Mouse (Mus musculus) testis, adult 10 weeks (tissue): ENCODE results near the gene Aire. TPM values are rescaled to one million over a fixed set of nuclear protein-coding genes. Genes with fewer than 3 reads are reported as not detected.

Experiments used
- polyA plus RNA-seq: library from polyadenylated mRNA; stranded (reverse); fragments of 350-450 nt; fragmentation: Illumina TruSeq; extraction: RNeasy Lipid Tissue Mini Kit (QIAGEN cat#74804); gene quantifications from one replicate; pipeline ENCODE4 v1.2.3, GENCODE M21; 2014; ENCODE audit warnings: low read depth, low replicate concordance

Aire gene
- 0.17 TPM for polyA plus RNA-seq

DNA sequence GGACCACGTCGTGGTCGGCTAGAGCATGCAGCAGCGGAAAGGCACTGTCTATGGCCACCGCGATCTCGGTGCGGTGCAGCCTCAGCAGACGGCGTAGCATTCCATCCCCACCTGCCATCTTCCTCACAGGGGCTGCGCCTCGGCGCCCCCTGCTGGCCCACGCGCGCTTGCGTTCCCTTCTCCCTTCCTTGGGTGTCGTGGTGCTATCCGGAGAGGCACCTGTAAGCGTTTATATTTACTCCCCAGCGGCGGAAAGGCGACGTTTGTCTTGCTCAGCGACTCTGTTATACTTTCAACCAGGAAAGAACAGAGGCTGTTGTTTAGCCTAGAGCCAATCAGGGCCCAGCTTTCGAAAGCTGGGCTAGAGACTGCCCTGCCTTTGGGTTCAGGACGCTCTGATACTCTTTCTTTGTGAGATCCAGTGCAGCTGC lies at the start of gene Aire:
Gene Aire (minus strand): TSS at position 205 of the 431 bp plus-strand sequence.

DNA sequence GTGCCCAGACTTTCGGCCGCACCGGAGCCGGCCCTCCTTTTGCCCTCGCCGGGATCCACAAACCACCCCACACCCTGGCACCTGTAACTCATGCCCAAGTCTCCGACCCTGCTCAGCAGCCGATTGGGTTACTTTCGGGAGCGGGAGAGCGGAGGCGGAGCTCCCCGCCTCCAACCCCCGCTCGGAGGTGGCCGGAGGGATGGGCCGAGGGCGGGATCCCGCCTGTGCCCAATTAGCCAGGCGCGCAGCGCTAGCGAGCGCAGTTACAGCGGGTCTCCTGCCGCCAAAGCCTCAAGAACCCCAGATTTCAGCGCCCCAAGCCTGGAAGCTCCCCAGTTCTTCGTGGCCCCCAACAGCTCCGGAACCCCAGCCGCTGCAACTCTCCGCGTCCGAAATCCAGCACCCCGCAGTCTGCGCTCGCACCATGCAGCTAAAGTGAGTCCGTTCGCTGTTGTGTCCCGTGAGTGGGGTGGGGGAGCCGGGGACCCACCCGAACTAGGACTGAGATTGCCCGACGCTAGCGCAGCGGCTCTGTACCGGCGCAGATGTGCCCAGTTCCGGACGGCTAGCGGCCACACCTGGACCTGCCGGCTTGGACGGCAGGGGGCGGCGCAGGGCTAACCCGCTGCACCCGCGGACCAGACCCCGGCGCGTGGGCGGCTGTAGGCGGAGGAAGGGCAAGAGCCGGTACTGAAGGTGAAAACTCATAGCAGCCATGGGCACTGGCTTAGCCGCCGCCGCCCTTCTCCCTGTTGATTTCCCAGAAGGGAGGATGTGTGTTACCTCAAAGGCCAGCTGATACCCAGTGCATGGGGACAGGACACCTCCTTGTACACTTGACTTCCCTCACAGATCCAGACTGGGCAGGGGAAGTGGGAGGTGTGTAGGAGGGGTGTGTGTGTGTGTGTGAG lies 25.9 kb upstream of the Aire start, which contains the start of gene Icosl:
Gene Icosl (plus strand): TSS at position 202 of the 911 bp plus-strand sequence.

DNA sequence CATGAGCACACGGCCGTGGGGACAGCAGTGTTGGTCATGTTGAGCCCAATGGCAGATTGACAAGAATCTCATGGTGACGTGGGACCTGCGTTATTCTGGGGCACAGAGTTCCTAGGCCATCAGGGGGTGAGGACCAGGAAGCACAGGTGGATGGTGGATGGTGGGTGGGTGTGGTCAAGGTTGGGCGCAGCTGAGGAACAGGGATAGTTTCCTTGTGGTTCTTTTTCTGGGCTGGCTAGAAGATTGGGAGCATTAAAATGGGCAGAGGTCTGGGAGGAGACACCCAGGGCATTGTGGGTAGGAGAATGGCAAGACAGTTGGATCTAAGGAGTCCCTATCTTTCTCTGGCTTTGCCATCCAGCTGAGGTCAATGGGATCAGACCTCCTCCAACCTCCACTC lies 1.8 kb downstream of the Aire start, which contains the start of gene Dnmt3l:
Gene Dnmt3l (plus strand): TSS at position 301 of the 400 bp plus-strand sequence.

DNA sequence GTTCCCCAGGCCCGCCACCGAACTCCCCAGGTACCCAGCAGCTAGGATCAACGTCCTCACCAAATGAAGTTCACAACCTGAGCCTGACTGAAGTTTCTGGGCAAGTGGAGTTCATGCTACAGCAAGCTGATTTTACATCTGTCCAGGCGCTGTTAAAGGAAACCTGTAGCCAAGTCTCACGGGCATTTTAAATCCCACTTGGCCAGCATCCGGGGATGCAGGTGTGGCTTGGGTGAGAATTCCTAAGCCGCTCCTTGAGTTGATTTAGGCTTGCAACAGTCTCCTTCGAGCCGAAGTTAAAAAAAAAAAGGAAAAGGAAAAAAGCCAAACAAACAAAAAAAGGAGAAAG lies 33.5 kb downstream of the Aire start, which contains the start of gene Pfkl:
Gene Pfkl (minus strand): TSS at position 139 of the 349 bp plus-strand sequence.

Other genes starting within 250 kb of the Aire start
- gene Gm9639, start 248.5 kb downstream of the Aire start, polyA plus RNA-seq, result not detected
- not detected for gene Gm19668, start 244.5 kb downstream of the Aire start, polyA plus RNA-seq
- gene Gm9507, start 231.8 kb downstream of the Aire start, polyA plus RNA-seq, result not detected
- gene Gm2696, start 228.9 kb downstream of the Aire start, polyA plus RNA-seq, result not detected
- not detected for gene Krtap10-4, start 216.5 kb downstream of the Aire start, polyA plus RNA-seq
- gene Krtap10-10, start 207.7 kb downstream of the Aire start, polyA plus RNA-seq, result not detected
- gene Gm36176, start 196.8 kb downstream of the Aire start, polyA plus RNA-seq, result not detected
- gene Gm10318, start 190.8 kb downstream of the Aire start, polyA plus RNA-seq, result not detected
- gene Gm3285, start 181.6 kb downstream of the Aire start, polyA plus RNA-seq, result not detected
- 0.15 TPM for gene Lrrc3, start 141.1 kb downstream of the Aire start, polyA plus RNA-seq
- not detected for gene Trpm2, start 73.0 kb downstream of the Aire start, polyA plus RNA-seq
- 1.4 TPM for gene 1810043G02Rik, start 65.1 kb downstream of the Aire start, polyA plus RNA-seq
- gene Pfkl, start 33.5 kb downstream of the Aire start, polyA plus RNA-seq, result 0.50 TPM
- gene Dnmt3l, start 1.7 kb downstream of the Aire start, polyA plus RNA-seq, result 4.8 TPM
- 1.5 TPM for gene Icosl, start 25.7 kb upstream of the Aire start, polyA plus RNA-seq
- gene D10Jhu81e, start 126.2 kb upstream of the Aire start, polyA plus RNA-seq, result 6.4 TPM
- 1.9 TPM for gene Pwp2, start 141.5 kb upstream of the Aire start, polyA plus RNA-seq
- gene Trappc10, start 201.0 kb upstream of the Aire start, polyA plus RNA-seq, result 8.4 TPM